Mouse (Mus musculus): ENCODE measurements around the gene Ank. TPM values are rescaled to one million over a fixed set of nuclear protein-coding genes. Genes with fewer than 3 reads are reported as not detected.

Gene Ank
- polyA plus RNA-seq, 1 experiment, result 222 TPM

DNA sequence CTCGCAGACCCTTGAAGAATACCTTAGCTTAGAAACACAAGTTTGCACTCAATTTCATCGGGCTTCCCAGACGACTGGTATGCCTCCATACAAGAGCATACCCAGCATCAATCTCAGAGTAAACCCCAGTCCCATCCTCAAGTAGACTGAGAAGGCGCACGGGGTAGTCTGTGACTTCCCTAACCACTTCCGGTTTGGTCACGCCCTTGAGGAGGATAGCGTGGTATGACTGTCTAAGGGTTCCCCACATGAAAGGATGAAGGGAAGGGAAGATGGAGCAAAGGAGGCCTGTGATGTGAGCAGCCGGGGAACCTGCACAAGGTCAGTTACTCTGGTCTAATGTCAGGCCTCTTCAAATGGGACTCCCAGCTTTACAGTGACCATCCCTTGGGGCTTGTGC, 161.3 kb downstream of the Ank start:
- WGBS, result 92% methylated on average over 9 of the region's 9 CpGs
- no peak overlapping the region for H3K27ac ChIP-seq (ENCODE audit: insufficient read depth, low read length)
- peaks cover 8% of the 10 kb centered on the region; the same call in 1 of the 2 replicates for H3K4me1 ChIP-seq (ENCODE audit: control insufficient read depth, insufficient read depth, low read length)
- DNase-seq, result no peak
- no peaks in the 10 kb centered on the region for H3K27me3 ChIP-seq (ENCODE audit: control insufficient read depth, insufficient read depth, low read length)
- TF ChIP-seq POLR2A (IDR thresholded peaks at IDR 0.05; ENCODE audit: borderline replicate concordance, insufficient read depth, low read length), result no peak
- no peak for TF ChIP-seq CTCF (IDR thresholded peaks at IDR 0.05; ENCODE audit: borderline replicate concordance, insufficient read depth, low read depth, low read length)
- no peak overlapping the region for H3K4me3 ChIP-seq (replicated peaks; ENCODE audit: insufficient read depth, low read depth, low read length)

GRCm38 (mm10) chr15:27629046-27629445, 162.6 kb downstream of the Ank start:
- DNase-seq, result no peak
- H3K4me3 ChIP-seq (replicated peaks; ENCODE audit: insufficient read depth, low read depth, low read length), result no peak overlapping the region
- H3K27ac ChIP-seq (ENCODE audit: insufficient read depth, low read length), result no peak overlapping the region
- H3K4me1 ChIP-seq (ENCODE audit: control insufficient read depth, insufficient read depth, low read length), result peaks cover 8% of the 10 kb centered on the region; the same call in 1 of the 2 replicates
- H3K27me3 ChIP-seq (ENCODE audit: control insufficient read depth, insufficient read depth, low read length), result no peaks in the 10 kb centered on the region
- no peak for TF ChIP-seq POLR2A (IDR thresholded peaks at IDR 0.05; ENCODE audit: borderline replicate concordance, insufficient read depth, low read length)
- no peak for TF ChIP-seq CTCF (IDR thresholded peaks at IDR 0.05; ENCODE audit: borderline replicate concordance, insufficient read depth, low read depth, low read length)
- 85% methylated on average over 4 of the region's 4 CpGs for WGBS

GRCm38 (mm10) chr15:27629800-27630600, 163.5 kb downstream of the Ank start:
- DNase-seq, result peak in 1 of 2 experiments; percentile 34
- WGBS, result 2% methylated on average over 53 of the region's 53 CpGs
- H3K4me3 ChIP-seq (replicated peaks; ENCODE audit: insufficient read depth, low read depth, low read length), result peak overlapping the region; percentile 69
- H3K4me1 ChIP-seq (ENCODE audit: control insufficient read depth, insufficient read depth, low read length), result peaks cover 8% of the 10 kb centered on the region; the same call in 1 of the 2 replicates
- no peaks in the 10 kb centered on the region for H3K27me3 ChIP-seq (ENCODE audit: control insufficient read depth, insufficient read depth, low read length)
- H3K27ac ChIP-seq (ENCODE audit: insufficient read depth, low read length), result no peak overlapping the region
- no peak for TF ChIP-seq POLR2A (IDR thresholded peaks at IDR 0.05; ENCODE audit: borderline replicate concordance, insufficient read depth, low read length)
- TF ChIP-seq CTCF (IDR thresholded peaks at IDR 0.05; ENCODE audit: borderline replicate concordance, insufficient read depth, low read depth, low read length), result no peak

GRCm38 (mm10) chr15:27630601-27631383, 164.3 kb downstream of the Ank start, which contains the start of gene Otulin:
Gene Otulin, minus strand, starts transcription at chr15:27630693.
- Histone ChIP-seq H3K27ac (ENCODE audit: insufficient read depth, low read length) (peak within 1 kb of the TSS; percentile 23), H3K4me1 (ENCODE audit: control insufficient read depth, insufficient read depth, low read length) (peaks cover 8% of the 10 kb centered on the region; the same call in 1 of the 2 replicates), H3K4me3 (replicated peaks; ENCODE audit: insufficient read depth, low read depth, low read length) (peak within 1 kb of the TSS; percentile 69), H3K27me3 (ENCODE audit: control insufficient read depth, insufficient read depth, low read length) (no peaks in the 10 kb centered on the region)
- peak; percentile 97 to 99 for DNase-seq
- TF ChIP-seq POLR2A (IDR thresholded peaks at IDR 0.05; ENCODE audit: borderline replicate concordance, insufficient read depth, low read length), result peak; percentile 90
- TF ChIP-seq CTCF (IDR thresholded peaks at IDR 0.05; ENCODE audit: borderline replicate concordance, insufficient read depth, low read depth, low read length), result no peak
- 3% methylated on average over 56 of the region's 56 CpGs for WGBS

DNA sequence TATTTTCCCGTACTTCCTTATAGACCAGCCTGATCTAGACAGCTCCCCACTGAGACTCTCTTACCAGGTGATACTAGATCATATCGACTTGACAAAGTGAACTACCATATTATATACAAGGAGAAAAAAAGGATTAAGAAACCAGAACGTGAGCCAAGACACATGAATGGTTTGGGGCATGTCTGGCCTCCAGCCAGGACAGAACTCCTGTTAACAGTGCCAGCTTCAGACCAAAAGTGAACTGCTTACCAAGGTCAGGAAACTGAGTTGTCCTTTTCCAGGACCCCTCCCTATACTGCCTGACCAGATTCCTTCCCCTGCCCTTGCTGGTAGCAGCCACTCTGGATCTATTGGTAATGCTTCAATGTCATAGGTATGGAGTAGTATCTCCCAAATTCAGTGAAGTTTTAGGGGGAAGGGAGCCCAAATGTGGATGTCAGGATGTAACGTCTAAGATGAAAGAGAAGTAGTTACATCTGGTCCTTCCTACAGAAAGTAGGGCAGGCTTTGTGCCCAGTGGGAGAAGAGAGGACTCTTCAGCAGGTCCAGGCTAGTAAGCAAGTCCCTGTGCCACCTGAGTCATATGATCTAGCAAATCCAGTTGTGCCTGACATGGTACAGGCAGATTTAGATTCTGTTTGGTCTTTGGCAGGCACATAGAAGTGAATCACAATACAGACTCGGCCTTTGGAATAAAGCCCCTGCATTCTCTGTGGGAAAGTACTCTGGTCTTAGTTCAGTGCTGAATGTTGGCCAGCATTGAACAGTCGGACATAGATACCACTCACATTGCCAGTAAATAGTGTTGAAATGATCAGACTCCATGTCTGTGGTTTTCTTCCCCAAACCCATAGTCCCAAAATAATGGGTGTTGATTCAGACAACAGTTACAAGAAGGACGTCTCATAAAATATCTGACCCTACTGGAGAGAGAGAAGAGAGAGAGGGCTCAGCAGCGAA, 167.7 kb downstream of the Ank start:
- Histone ChIP-seq H3K4me1 (ENCODE audit: control insufficient read depth, insufficient read depth, low read length) (no peaks in the 10 kb centered on the region; the same call in 1 of the 2 replicates), H3K4me3 (replicated peaks; ENCODE audit: insufficient read depth, low read depth, low read length) (no peak overlapping the region), H3K27me3 (ENCODE audit: control insufficient read depth, insufficient read depth, low read length) (no peaks in the 10 kb centered on the region), H3K27ac (ENCODE audit: insufficient read depth, low read length) (no peak overlapping the region)
- TF ChIP-seq POLR2A (IDR thresholded peaks at IDR 0.05; ENCODE audit: borderline replicate concordance, insufficient read depth, low read length), result no peak
- WGBS, result 57% methylated on average over 8 of the region's 8 CpGs
- DNase-seq, result no peak

DNA sequence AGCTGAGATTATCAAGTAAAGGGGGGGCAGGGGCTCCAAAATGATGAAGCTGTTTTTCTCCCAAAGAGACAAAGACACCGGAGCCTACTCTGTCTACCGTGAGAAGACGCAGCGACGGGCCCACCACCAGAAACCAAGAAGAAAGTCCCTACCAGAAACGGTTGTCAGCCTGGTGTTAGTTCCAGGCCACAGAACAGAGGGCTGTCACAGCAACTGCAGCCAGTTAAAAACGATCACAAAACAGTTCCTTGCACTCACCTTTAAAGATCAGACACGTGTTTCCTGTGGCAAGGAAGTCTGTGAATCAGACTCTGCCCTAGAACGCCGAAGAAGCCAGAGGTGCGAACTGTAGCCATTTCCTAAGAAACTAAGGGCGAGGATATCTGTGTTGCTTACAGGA, 174.7 kb downstream of the Ank start:
- Histone ChIP-seq H3K27ac (ENCODE audit: insufficient read depth, low read length) (no peak overlapping the region), H3K4me1 (ENCODE audit: control insufficient read depth, insufficient read depth, low read length) (no peaks in the 10 kb centered on the region), H3K4me3 (replicated peaks; ENCODE audit: insufficient read depth, low read depth, low read length) (no peak overlapping the region), H3K27me3 (ENCODE audit: control insufficient read depth, insufficient read depth, low read length) (no peaks in the 10 kb centered on the region)
- DNase-seq, result no peak
- WGBS, result 80% methylated on average over 12 of the region's 12 CpGs
- no peak for TF ChIP-seq CTCF (IDR thresholded peaks at IDR 0.05; ENCODE audit: borderline replicate concordance, insufficient read depth, low read depth, low read length)
- TF ChIP-seq POLR2A (IDR thresholded peaks at IDR 0.05; ENCODE audit: borderline replicate concordance, insufficient read depth, low read length), result no peak

DNA sequence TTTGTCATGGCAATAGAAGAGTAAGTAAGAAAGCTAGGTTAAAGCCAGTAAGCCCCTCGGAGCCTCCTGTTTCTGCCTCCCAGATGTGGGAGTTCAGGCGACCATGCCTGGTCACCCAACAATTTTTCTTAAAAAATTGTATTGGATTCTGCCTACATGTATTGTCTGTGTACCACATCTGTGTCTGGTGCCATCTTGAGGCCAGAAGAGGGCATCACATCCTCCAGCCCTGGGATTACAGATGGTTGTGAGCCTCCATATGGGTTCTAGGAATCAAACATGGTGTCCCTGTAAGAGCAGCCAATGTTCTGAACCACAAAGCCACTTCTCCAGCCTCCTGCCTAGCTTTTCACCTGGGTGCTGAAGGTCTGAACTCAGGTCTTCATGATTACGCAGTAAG, 176.4 kb downstream of the Ank start:
- Histone ChIP-seq H3K27ac (ENCODE audit: insufficient read depth, low read length) (no peak overlapping the region), H3K4me3 (replicated peaks; ENCODE audit: insufficient read depth, low read depth, low read length) (no peak overlapping the region), H3K4me1 (ENCODE audit: control insufficient read depth, insufficient read depth, low read length) (no peaks in the 10 kb centered on the region), H3K27me3 (ENCODE audit: control insufficient read depth, insufficient read depth, low read length) (no peaks in the 10 kb centered on the region)
- peak; percentile 49 to 57 for DNase-seq
- TF ChIP-seq POLR2A (IDR thresholded peaks at IDR 0.05; ENCODE audit: borderline replicate concordance, insufficient read depth, low read length) (no peak), CTCF (IDR thresholded peaks at IDR 0.05; ENCODE audit: borderline replicate concordance, insufficient read depth, low read depth, low read length) (peak; percentile 68)
- 87% methylated on average over 3 of the region's 3 CpGs for WGBS

Other genes with a start within 250 kb of the Ank start
- 26.0 and 26.6 TPM in 2 replicates for gene Otulin, start 164.0 kb downstream of the Ank start, polyA plus RNA-seq (2012; rRNA removed)
- 5.4 and 6.5 TPM in 2 replicates for gene Otulinl, start 214.9 kb downstream of the Ank start, polyA plus RNA-seq (2012; rRNA removed)